Mouse (Mus musculus): ENCODE results near the gene Shf.
"Not testable (repeated sequence)": the region's sequence is repeated elsewhere in the genome, so short reads cannot be mapped to it uniquely, and the experiment has no call there.

Gene Shf

DNA sequence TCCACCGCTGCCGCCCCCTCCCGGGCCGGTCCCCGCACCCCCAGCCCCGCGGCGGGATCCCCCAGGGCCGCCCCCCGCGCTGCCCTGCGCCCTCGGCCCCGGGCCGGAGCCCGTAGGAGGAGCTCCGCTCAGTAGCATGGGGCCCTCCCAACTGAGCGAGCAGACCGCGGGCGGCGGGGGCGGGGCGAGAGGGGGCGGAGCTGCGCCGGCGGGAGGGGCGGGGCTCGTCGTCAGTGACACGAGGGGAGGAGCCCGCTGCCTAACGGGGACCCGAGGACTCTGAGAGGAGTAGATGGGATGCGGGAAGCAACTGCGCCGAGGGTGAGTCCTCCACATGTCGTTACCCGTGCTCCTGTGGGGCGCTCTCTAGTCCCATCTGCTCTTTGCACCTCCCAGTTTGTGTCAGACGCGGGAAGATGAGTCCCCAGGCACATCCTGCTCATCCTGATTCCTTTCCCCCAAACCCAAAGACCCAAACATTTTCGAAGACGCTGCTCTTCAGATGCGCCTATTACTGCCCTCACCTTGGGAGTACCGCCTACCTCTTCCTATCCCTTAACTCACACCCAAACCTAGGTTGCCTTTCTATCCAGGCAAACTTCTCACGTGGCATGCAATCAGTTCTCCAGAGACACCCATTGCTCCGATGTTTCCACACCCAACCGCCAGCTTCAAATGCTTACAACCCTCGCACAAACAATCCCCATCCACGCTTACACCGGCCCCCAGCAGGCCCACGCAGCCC lies at the start of gene Shf:
TSS of gene Shf (minus strand) at position 168 of the 745 bp plus-strand sequence.
- DNase-seq (ENCODE audit: low spot score in 2 of 2): peak; percentile 85 to 89

DNA sequence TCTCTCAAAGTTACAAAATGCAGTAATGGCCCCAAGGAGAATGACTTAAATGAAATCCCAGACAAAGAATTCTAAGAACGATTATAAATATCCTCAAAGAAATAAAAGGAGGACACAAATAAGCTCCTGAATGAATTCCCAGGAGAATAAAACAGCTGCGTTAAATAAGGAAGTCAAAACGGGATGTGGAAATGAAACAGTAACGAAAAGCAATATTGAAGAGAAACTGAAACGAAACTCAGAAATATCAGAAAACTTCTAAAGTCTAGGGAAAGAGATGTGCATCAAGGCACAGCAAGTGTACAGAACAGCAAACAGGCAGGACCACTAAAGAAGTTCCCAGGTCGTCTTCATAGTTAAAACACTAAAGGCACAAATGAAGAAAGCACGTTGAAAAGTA lies 40.0 kb upstream of the Shf start:
- peak; percentile 7 to 20 for DNase-seq (ENCODE audit: low spot score in 2 of 2)

DNA sequence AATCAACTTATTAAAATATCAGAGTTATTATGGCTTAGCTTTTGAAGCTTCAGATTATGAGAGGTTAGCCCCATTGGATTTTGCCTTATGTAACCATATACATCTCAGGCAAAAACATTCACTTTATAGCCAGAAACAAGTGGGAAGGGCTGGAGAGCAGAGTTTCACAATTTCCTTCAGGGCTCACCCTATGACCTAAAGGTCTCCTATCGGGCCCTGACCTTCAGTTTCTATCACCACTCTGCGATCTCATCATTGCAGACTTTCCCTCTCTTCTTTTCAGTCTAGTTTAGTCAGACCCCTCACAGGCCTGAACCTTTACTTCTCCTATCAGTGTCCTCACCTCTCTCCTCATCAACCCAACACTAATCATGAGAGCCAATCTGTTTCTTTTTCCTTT lies 38.6 kb upstream of the Shf start:
- DNase-seq (ENCODE audit: low spot score in 2 of 2): no peak

- DNase-seq (ENCODE audit: low spot score in 2 of 2): no peak
These were observed 27.2 kb upstream of the Shf start for GRCm38 (mm10) chr2:122396150-122396549.

- DNase-seq (ENCODE audit: low spot score in 2 of 2): not testable (repeated sequence)
These were observed 18.2 kb upstream of the Shf start for GRCm38 (mm10) chr2:122387135-122387534.

GRCm38 (mm10) chr2:122385095-122385494 lies 16.1 kb upstream of the Shf start:
- no peak for DNase-seq (ENCODE audit: low spot score in 2 of 2)

- DNase-seq (ENCODE audit: low spot score in 2 of 2): no peak
These were observed 13.2 kb upstream of the Shf start for GRCm38 (mm10) chr2:122382121-122382520.

DNA sequence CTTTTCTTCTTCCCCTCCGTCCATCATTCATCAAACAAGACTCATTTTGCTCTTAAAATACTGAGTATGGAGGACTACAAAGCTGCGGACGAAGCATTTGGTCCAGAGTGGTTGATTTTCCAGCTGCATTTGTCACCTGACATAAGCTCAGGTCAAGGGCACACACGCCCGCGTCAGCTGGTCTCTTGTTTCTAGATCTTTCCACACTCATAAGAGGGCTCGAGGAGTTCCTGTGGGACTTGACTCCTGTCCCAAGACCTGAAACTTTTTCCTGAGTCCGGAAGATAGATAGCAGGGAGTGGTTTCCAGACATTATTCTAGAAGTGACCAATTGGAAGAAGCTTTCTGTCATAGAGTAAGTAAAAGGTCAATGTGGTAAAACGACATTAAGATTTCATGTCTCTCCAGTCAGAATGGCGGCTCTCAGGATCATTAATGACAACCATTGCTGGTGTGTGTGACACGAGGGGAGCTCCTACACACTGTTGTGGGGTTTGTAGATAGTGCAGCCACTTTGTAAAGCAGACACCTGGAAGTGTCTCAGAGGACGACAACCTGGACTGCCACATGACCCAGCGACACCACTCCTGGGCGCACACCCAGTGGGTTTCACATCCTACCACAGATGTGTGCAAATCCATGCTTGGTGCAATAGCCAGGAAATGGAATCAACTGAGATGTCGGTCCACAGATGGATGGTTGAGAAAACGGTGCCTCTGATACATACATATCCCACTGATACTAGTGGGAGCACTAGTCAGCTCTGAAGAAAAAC lies 12.6 kb upstream of the Shf start:
- peak; percentile 77 to 88 for DNase-seq (ENCODE audit: low spot score in 2 of 2)

GRCm38 (mm10) chr2:122380768-122381311 lies 11.9 kb upstream of the Shf start:
- peak; percentile 65 to 74 for DNase-seq (ENCODE audit: low spot score in 2 of 2)

DNA sequence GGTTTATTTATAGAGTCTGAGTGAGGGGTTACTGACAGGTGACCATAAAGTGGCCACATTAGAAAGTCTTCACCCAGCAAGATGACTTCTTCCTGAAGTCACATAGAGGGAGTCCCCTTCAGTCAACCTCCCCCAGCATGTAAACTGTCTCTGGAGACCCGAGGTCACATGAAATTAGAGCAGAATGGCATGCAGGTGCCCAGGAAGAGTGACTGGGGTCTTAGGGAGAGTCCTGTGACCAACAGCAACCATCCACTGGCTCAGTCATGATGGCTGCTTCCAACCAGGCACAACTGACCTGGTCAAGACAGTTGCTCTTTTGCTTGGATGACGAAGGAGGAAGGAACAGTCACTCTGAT lies 10.3 kb upstream of the Shf start:
- no peak for DNase-seq (ENCODE audit: low spot score in 2 of 2)

DNA sequence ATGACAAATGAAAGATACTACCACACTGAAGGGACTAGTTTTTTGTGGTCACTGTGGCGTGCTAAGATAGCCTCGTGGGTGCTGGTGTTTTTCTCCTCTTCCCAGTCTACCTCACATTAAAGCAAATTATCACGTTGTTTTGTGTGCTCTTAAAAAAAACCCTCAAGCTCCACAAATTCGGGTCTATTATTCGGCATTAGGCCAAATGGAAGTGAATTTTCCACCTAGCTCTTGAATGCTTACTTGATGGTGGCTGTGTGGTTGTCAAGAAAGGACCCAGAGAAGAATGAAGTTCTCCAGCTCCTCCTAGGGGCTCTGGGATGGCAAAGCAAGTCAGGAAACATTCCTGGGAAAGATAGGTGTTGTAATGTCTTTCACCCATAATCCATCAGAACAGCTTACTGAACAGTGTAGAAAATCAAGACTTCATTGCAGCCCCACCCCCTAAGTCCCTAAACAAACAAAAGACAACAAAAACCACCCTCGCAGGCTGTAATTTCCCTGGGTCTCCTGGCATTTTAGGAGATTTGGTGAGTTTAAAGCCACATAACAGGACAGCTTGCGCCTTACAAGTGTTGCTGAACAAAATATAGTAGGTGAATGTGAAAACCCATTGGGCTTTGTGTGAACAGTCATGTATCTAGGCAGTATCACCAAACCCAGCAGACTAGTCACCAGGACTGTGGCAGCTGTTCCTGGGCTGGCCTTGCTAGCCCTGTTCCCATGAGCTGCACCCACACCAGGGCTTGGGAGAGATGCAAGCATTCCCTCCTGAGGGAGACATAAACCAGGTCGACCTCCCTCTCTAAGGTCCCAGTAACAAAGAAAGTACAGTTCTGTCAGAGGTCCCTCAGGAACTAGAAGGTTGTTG lies 9.7 kb upstream of the Shf start:
- DNase-seq (ENCODE audit: low spot score in 2 of 2): peak; percentile 47 to 55

DNA sequence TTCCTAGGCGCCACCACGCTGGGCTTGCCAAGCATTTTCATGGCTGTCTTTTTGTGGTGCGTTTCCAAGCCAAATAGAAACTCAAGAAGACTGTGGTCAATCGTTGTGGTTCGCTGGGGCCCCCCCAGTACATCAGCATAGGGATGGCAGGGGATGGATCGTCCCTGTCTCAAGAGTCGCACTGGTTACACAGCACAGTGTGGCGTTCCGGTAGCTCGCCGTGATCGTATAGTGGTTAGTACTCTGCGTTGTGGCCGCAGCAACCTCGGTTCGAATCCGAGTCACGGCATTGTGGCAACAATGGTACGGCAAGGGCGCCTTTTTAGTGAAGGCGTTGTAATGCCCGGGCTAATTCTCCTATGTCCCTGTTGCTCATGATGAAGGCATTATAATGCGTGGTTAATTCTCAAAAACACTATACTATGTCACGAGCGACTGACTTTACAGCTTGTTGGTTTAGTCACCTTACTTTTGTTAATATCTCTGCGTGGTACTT lies 8.8 kb upstream of the Shf start:
- DNase-seq (ENCODE audit: low spot score in 2 of 2): peak; percentile 71 to 79

DNA sequence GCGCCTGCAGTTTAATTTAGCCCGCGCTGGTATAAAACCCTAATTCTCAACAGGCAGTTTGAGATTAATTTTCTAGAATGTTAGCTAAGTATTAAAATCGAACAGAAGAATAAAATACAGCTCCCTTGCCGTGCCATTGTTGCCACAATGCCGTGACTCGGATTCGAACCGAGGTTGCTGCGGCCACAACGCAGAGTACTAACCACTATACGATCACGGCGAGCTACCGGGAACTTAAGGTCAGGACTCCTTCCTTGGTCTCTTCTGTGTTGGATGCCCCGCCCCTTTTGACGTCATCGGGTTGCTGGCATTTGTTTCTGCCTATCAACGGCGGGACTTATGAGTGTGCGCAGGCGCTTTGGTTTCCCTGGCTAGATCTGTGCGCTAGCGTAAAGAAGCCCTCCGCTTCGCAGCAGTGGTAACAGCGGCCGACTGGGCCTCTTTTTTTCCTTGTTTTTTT lies 8.3 kb upstream of the Shf start:
- peak; percentile 94 to 97 for DNase-seq (ENCODE audit: low spot score in 2 of 2)

- peak; percentile 34 to 47 for DNase-seq (ENCODE audit: low spot score in 2 of 2)
These were observed 7.1 kb upstream of the Shf start for GRCm38 (mm10) chr2:122376041-122376561.

DNA sequence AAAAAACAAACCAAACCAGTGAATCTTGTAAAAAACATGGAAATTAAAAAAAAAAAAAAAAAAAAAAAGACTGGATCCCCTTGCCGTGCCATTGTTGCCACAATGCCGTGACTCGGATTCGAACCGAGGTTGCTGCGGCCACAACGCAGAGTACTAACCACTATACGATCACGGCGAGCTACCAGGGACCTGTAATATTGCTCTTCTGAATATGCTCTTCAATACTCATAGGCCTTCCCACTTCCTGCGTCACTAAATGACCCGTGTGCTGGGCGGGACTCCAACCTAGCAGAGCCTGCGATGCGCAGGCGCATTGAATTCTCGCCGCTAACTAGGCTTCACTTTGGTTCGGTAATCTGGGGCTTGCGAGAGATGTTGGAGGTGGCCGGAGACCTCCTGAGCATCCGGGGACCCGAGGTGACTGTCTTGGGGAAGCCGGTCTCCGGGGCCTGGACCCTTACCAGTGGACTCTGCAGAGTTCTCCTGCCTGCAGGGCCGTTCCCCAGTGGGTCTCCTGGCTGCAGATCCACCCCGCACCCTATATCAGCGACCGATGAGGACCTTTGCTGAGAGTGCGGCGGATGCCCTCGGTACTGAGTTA lies 6.5 kb upstream of the Shf start:
- DNase-seq (ENCODE audit: low spot score in 2 of 2): peak; percentile 96 to 97

DNA sequence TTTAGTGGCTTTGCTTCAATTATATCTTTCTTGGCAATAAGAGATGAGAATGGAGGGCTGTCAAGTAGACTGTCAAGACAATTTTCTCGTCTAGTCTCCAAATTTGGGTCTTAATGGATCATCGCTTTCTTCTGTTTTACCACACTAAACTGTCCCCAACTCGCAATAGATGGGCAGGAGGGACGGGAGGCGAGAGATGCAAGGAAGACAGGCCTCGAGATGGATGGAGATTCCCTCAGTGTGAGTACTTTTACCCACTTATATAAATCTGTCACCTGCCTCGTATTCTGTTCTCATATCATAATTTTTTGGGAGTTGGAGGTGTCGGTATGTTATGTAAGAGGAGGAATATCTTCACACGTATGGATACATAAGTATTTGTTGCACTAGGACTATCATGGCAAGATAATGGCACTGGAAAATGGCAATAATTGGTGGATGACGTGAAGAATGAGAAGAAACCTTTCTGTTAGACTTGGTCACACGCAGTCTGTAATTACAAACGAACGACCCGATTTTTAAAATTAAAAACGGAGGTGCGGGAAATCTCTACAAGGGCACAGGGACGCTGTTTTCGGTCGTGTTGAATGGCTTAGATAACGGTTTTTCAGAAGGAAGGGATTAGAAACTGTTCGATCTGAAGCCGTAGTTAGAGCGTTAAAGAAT lies 5.8 kb upstream of the Shf start:
- no peak for DNase-seq (ENCODE audit: low spot score in 2 of 2)

GRCm38 (mm10) chr2:122374012-122374411 lies 5.0 kb upstream of the Shf start:
- no peak for DNase-seq (ENCODE audit: low spot score in 2 of 2)

DNA sequence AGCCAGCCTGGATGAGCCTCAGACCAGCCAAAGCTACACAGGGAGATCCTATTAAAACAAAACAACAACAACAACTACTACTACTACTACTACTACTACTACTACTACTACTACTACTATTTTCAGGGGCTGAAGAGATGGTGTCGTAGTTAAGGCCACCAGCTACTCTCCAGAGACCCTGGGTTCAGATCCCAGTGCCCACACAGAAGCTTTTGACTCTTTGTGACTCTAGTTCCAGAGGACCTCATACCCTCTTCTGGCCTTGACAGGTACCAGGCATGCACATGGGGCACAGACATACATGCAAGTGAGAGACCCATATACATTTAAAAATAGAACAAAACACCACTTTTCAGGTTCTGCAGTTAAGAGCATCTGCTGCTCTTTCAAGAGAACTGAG lies 3.6 kb upstream of the Shf start:
- DNase-seq (ENCODE audit: low spot score in 2 of 2): no peak

- DNase-seq (ENCODE audit: low spot score in 2 of 2): no peak
These were observed 3.1 kb upstream of the Shf start for GRCm38 (mm10) chr2:122372067-122372466.

DNA sequence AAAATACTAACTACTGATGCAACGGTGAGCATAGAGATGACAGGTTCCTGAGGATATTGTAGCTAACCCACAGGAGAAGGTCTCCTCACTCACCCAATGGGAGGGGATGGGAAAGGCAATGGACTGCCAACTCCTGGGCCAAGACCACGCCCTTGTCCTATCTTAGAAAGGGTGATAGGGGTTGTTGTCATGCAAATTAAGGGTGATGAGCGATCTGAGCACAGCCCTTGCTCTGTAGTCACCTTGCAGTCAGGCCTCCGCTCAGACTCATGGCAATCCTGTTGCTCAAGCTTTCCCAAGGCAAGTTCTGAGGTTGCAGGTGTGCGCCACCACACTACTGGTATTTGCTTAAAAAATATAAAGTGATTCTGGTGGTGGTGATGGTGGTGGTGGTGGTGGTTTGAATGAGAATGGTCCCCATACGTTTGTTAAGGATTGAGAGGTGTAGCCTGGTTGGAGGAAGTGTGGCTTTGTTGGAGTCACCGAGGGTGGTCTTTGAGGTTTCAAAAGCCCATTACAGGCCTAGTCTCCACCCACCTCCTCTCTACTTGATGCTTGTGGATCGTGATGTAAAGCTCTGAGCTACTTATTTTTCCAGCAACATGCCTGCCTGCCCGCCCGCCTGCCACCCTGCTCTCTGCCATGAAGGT lies 1.3 kb upstream of the Shf start:
- DNase-seq (ENCODE audit: low spot score in 2 of 2): no peak
